Mouse (Mus musculus) lung, postnatal 25 days (tissue): ENCODE data around the gene Mepce.
"Not testable (repeated sequence)": the region's sequence is repeated elsewhere in the genome, so short reads cannot be mapped to it uniquely, and the experiment has no call there.

Experiments
- DNase-seq: peaks from one replicate; pipeline ENCODE4 v3.0.0; 2022; ENCODE audit warnings: low spot score

Mepce gene

DNA sequence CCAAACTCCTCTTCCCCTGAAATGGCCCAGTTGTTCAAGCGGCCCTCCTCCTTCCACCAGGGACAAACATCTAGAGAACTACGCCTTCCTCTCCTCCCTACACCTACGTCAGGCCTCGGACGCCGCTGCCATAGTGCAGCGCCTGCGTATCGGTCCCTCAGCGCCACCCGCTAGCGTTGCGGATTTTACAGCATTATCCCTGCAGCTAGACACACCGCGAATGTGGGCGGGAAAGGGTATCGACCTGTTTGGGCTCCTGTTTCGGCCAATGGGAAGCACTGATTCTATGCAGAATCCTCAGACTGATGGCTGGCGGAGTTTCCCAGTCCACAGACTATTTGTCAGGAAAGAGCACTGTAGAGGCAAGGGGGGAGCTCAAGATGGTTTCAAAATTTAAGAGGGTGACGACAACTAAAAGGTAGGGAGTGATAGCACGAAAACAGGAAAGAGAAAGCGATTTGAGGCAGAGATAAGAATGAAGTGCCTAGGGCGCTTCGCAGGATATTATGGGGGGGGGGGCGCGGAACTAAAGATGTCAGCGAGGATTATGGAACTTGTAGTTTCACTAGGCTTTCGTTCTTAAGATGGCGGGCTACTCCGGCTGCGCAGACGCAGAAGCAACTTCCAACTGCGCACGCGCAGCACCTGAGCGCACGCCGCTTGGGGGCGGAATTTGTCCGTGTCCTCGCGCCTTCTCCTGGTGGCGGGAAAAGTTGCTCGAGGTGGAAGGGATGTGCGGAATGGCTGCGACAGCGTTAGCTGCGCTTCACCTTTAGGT, at the start of gene Mepce, which contains the start of gene Zcwpw1:
Gene Mepce, minus strand, starts transcription at position 505 of the 778 bp plus-strand sequence.
Gene Zcwpw1, plus strand, starts transcription at position 648 of the 778 bp plus-strand sequence.
- peak; percentile 95 for DNase-seq

GRCm38 (mm10) chr5:137837110-137837509, 49.7 kb upstream of the Mepce start:
- not testable (repeated sequence) for DNase-seq

DNA sequence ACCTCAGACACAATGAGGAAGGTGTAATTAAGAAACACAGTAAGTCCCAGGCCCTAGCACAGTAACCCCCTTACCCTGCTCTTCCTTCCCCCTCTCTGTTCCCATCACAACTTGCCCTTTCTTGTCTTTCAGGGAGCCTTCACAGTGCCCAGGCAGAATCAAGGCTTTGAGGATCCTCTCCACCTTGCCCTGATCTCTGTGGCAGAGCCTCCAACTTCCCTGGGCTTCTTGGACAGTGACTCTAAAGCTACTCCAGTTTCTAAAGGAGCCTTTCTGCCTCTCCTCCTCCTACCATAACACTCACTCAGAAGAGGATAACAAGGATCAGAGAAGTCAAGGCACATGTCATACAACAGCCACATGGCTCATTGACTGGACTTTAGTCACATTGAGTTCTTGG, 49.2 kb upstream of the Mepce start:
- no peak for DNase-seq

- peak; percentile 23 for DNase-seq
Observed at GRCm38 (mm10) chr5:137835966-137836520, 48.6 kb upstream of the Mepce start, which contains the start of gene Pilra. Gene Pilra, minus strand, starts transcription at chr5:137836281.

GRCm38 (mm10) chr5:137833500-137833899, 46.0 kb upstream of the Mepce start:
- no peak for DNase-seq

- no peak for DNase-seq
Observed at GRCm38 (mm10) chr5:137831506-137831905, 44.1 kb upstream of the Mepce start.

- DNase-seq: no peak
Observed at GRCm38 (mm10) chr5:137831106-137831505, 43.7 kb upstream of the Mepce start.

DNA sequence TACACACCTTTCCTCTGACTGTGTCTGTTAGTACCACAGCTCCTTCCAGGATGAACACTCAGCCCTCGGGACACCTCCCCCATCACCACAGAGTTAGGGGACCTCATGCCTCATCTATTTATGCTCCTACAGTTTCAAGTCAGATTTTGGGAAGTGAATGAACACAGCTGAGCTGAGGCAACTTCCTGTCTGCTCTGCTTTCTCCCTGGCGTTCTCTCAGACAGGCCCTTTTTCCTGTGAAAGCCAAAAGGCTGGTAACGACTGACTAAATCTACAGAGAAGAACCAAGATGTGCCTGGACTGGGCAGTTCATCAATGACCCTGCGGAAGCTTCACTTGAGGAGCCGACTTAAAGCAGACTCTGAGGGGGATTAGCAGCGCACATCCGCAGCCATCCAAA, 42.8 kb upstream of the Mepce start:
- DNase-seq: no peak

DNA sequence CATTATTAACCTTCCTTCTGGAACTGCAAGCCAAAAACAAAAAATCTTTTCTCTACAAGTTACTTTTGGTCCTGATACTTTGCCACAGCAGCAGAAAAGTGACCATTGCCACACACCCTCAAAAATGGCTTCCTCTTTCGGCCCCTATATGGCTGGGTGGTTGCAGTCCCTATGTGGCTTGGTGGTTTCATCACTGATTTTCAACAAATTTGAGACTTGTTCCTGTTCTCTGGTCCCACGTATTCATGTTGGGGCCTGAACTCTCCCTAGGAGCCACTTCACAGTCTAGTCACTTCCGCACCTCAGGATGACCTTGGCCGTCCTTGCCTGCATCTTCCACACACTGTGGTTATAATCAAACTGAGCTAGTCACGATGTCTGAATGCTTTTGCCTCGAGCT, 41.2 kb upstream of the Mepce start:
- peak; percentile 42 for DNase-seq

- no peak for DNase-seq
Observed at GRCm38 (mm10) chr5:137826421-137826820, 39.0 kb upstream of the Mepce start.

- DNase-seq: no peak
Observed at GRCm38 (mm10) chr5:137825971-137826370, 38.5 kb upstream of the Mepce start.

- DNase-seq: peak; percentile 19
Observed at GRCm38 (mm10) chr5:137825030-137825429, 37.6 kb upstream of the Mepce start.

- no peak for DNase-seq
Observed at GRCm38 (mm10) chr5:137823455-137824045, 36.1 kb upstream of the Mepce start.

- no peak for DNase-seq
Observed at GRCm38 (mm10) chr5:137822602-137823001, 35.1 kb upstream of the Mepce start.

- DNase-seq: no peak
Observed at GRCm38 (mm10) chr5:137822126-137822525, 34.7 kb upstream of the Mepce start.

DNA sequence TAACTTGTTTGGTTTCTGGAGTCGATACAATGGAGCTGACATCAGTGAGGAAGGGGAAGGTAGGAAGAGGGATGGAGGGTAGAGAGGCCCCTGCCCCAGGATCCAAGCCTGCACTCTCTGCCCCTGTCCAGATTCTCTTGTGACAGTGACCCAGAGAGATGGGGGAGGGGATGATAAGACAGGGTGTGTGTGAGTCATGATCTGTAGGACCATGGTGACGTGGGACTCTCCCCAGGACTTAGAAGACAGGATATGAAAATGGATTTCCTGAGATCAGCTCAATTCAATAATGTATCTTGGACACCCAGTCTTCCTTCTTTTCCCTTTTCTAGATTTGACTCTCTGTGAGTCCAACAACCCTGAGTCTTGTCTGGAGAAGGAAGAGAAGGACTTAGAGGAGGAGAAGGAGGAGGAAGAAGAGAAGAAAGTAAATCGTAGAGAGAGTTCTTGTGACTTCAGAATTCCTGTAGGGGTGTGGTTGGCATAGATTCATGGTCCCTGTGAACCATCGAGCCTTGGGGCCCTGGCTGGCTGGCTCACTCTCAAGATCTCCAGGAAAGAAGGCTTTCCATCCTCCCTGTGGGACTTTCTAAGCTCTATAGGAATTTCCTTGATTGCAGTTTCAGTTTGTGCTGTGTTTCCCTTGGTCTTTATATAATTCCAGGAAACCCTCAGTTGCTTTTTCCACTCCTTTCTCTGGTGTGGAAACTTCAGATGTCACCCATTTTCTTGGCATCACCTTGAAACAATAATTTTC, 30.2 kb upstream of the Mepce start:
- no peak for DNase-seq

DNA sequence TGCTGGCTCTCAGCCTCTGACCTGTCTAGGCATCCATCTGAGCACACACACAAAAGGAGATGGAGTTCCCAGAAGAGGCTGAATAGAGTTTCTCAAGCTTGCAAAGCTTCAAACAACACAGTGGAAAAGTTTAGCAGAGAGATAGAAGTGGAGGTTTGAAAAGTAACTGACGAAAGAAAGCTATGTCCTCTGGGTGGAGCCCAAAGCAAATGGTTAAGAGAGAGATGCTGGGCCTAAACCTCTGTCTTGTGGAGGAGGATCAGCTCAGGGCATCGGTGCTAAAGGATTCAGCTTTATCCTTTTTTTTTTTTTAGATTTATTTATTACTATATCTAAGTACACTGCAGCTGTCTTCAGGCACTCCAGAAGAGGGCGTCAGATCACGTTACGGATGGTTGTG, 20.9 kb upstream of the Mepce start:
- no peak for DNase-seq

GRCm38 (mm10) chr5:137806158-137806557, 18.7 kb upstream of the Mepce start:
- DNase-seq: no peak

- DNase-seq: no peak
Observed at GRCm38 (mm10) chr5:137800917-137801316, 13.5 kb upstream of the Mepce start.

- DNase-seq: no peak
Observed at GRCm38 (mm10) chr5:137796606-137797005, 9.2 kb upstream of the Mepce start.

- no peak for DNase-seq
Observed at GRCm38 (mm10) chr5:137791553-137791952, 4.1 kb upstream of the Mepce start.

GRCm38 (mm10) chr5:137788946-137789531, 1.6 kb upstream of the Mepce start:
- no peak for DNase-seq
